Mouse (Mus musculus) lung, postnatal 0 days (tissue): Measurements from ENCODE around the gene Srgap2. TPM values are rescaled to one million over a fixed set of nuclear protein-coding genes. Genes with fewer than 3 reads are reported as not detected.

ENCODE experiments used
- ATAC-seq: fragments of 200-750 bp; cut with Nextera tagmentation; 2 replicates; pipeline ENCODE4 v1.8.0; 2017; ENCODE audit warnings: moderate library complexity
- DNase-seq: peaks from one replicate; pipeline ENCODE4 v3.0.0-alpha.2; 2016; ENCODE audit warnings: low spot score
- H3K27ac ChIP-seq: fragments of 300-500 bp; sonication (generic); 2 replicates; pipeline ENCODE4 v1.5.1; 2014; ENCODE audit warnings: antibody characterized with exemption, mild to moderate bottlenecking, low read length, mixed read lengths
- H3K27me3 ChIP-seq: fragments of 300-500 bp; sonication (generic); replicated peaks from 2 replicates; pipeline ENCODE4 v1.6.1; 2014; ENCODE audit warnings: low read length, mixed read lengths; ENCODE audit not compliant: insufficient read depth
- H3K36me3 ChIP-seq: fragments of 300-500 bp; sonication (generic); 2 replicates; pipeline ENCODE4 v1.6.1; 2014; ENCODE audit warnings: low read length, mixed read lengths; ENCODE audit not compliant: insufficient read depth
- H3K4me1 ChIP-seq: fragments of 300-500 bp; sonication (generic); 2 replicates; pipeline ENCODE4 v1.6.1; 2014; ENCODE audit warnings: antibody characterized with exemption, low read depth, low read length, mixed read lengths; ENCODE audit not compliant: insufficient read depth
- H3K4me2 ChIP-seq: fragments of 300-500 bp; sonication (generic); replicated peaks from 2 replicates; pipeline ENCODE4 v1.6.1; 2014; ENCODE audit warnings: low read depth, mild to moderate bottlenecking, low read length, moderate library complexity, mixed read lengths
- H3K4me3 ChIP-seq: fragments of 300-500 bp; sonication (generic); 2 replicates; pipeline ENCODE4 v1.5.1; 2014; ENCODE audit warnings: low read depth, low read length
- H3K9ac ChIP-seq: fragments of 300-500 bp; sonication (generic); replicated peaks from 2 replicates; pipeline ENCODE4 v1.6.1; 2014; ENCODE audit warnings: low read depth, mild to moderate bottlenecking
- H3K9me3 ChIP-seq: fragments of 300-500 bp; sonication (generic); 2 replicates; pipeline ENCODE4 v1.6.1; 2016; ENCODE audit warnings: low read length, mixed read lengths
- CTCF ChIP-seq: IDR thresholded peaks from 2 replicates; pipeline ENCODE4 v1.5.1; 2016; ENCODE audit warnings: antibody characterized with exemption, mild to moderate bottlenecking
- EP300 ChIP-seq: IDR thresholded peaks from 2 replicates; pipeline ENCODE4 v1.6.1; 2016; ENCODE audit warnings: antibody characterized with exemption, mild to moderate bottlenecking, control low read depth
- WGBS: fragments of 180-500 bp; shearing (Covaris S2); extraction: QIAGEN DNeasy Blood & Tissue Kit; methylation state at CpG from one replicate; pipeline ENCODE4 v1.1.7; 2014; 5-methylcytosine and 5-hydroxymethylcytosine counted together
- polyA plus RNA-seq: library from polyadenylated mRNA; unstranded; fragments of >200 nt; fragmentation: Nextera tagmentation; extraction: Ambion mirVana; gene quantifications from 2 replicates; pipeline ENCODE4 v1.2.1, GENCODE M21; 2015

Gene Srgap2
- polyA plus RNA-seq, 1 experiment from 2014 or later, result 9.5 TPM

- Histone ChIP-seq H3K27ac (no peak overlapping the region), H3K36me3 (no peaks in the 10 kb centered on the region), H3K4me1 (no peaks in the 10 kb centered on the region), H3K27me3 (no peaks in the 10 kb centered on the region), H3K4me2 (no peak overlapping the region), H3K9me3 (no peaks in the 10 kb centered on the region), H3K4me3 (no peak overlapping the region), H3K9ac (no peak overlapping the region)
- no peak for TF ChIP-seq EP300
- no peak for TF ChIP-seq CTCF
- WGBS, result 79% methylated on average over 7 of the region's 7 CpGs
- DNase-seq, result no peak
- ATAC-seq, result no peak
Observed at GRCm38 (mm10) chr1:131543886-131544565, 16.9 kb upstream of the Srgap2 start.

- Histone ChIP-seq H3K4me3 (no peak overlapping the region), H3K36me3 (no peaks in the 10 kb centered on the region), H3K9ac (no peak overlapping the region), H3K27me3 (no peaks in the 10 kb centered on the region), H3K4me2 (no peak overlapping the region), H3K9me3 (no peaks in the 10 kb centered on the region), H3K27ac (no peak overlapping the region), H3K4me1 (no peaks in the 10 kb centered on the region)
- 88% methylated on average over 5 of the region's 5 CpGs for WGBS
- DNase-seq, result no peak
- ATAC-seq, result no peak
- TF ChIP-seq EP300, result no peak
- TF ChIP-seq CTCF, result no peak
Observed at GRCm38 (mm10) chr1:131541903-131542302, 14.8 kb upstream of the Srgap2 start.

GRCm38 (mm10) chr1:131541431-131541830 lies 14.3 kb upstream of the Srgap2 start:
- no peak overlapping the region for H3K9ac ChIP-seq
- ATAC-seq (no peak), DNase-seq (no peak)
- WGBS, result 39% methylated on average over 3 of the region's 3 CpGs
- H3K9me3 ChIP-seq, result no peaks in the 10 kb centered on the region
- no peak for TF ChIP-seq CTCF
- TF ChIP-seq EP300, result no peak
- H3K4me1 ChIP-seq, result no peaks in the 10 kb centered on the region
- H3K36me3 ChIP-seq, result no peaks in the 10 kb centered on the region
- H3K27me3 ChIP-seq, result no peaks in the 10 kb centered on the region
- no peak overlapping the region for H3K27ac ChIP-seq
- no peak overlapping the region for H3K4me2 ChIP-seq
- no peak overlapping the region for H3K4me3 ChIP-seq

- H3K9ac ChIP-seq, result no peak overlapping the region
- no peaks in the 10 kb centered on the region for H3K4me1 ChIP-seq
- H3K4me3 ChIP-seq, result no peak overlapping the region
- WGBS, result 79% methylated on average over 5 of the region's 5 CpGs
- H3K27ac ChIP-seq, result no peak overlapping the region
- no peak for ATAC-seq
- no peak overlapping the region for H3K4me2 ChIP-seq
- H3K9me3 ChIP-seq, result no peaks in the 10 kb centered on the region
- DNase-seq, result no peak
- no peaks in the 10 kb centered on the region for H3K27me3 ChIP-seq
- no peak for TF ChIP-seq EP300
- TF ChIP-seq CTCF, result no peak
- no peaks in the 10 kb centered on the region for H3K36me3 ChIP-seq
Observed at GRCm38 (mm10) chr1:131540795-131541194, 13.6 kb upstream of the Srgap2 start.

GRCm38 (mm10) chr1:131539771-131540170 lies 12.6 kb upstream of the Srgap2 start:
- no peaks in the 10 kb centered on the region for H3K4me1 ChIP-seq
- H3K27me3 ChIP-seq, result no peaks in the 10 kb centered on the region
- DNase-seq (no peak), ATAC-seq (no peak)
- 90% methylated on average over 4 of the region's 4 CpGs for WGBS
- no peak overlapping the region for H3K4me2 ChIP-seq
- H3K4me3 ChIP-seq, result no peak overlapping the region
- H3K27ac ChIP-seq, result no peak overlapping the region
- TF ChIP-seq EP300, result no peak
- no peak for TF ChIP-seq CTCF
- H3K9me3 ChIP-seq, result no peaks in the 10 kb centered on the region
- H3K36me3 ChIP-seq, result no peaks in the 10 kb centered on the region
- H3K9ac ChIP-seq, result no peak overlapping the region

- WGBS, result 0% methylated on average over 9 of the region's 9 CpGs
- TF ChIP-seq EP300 (no peak), CTCF (no peak)
- no peaks in the 10 kb centered on the region for H3K36me3 ChIP-seq
- peak overlapping the region; percentile 76 for H3K4me3 ChIP-seq
- ATAC-seq (no peak), DNase-seq (peak; percentile 26)
- no peaks in the 10 kb centered on the region for H3K9me3 ChIP-seq
- H3K4me2 ChIP-seq, result peak overlapping the region; percentile 87
- H3K9ac ChIP-seq, result peak overlapping the region; percentile 27
- H3K27ac ChIP-seq, result peak overlapping the region; percentile 58
- no peaks in the 10 kb centered on the region for H3K27me3 ChIP-seq
- peaks cover 19% of the 10 kb centered on the region for H3K4me1 ChIP-seq
Observed at GRCm38 (mm10) chr1:131528561-131529166, 1.5 kb upstream of the Srgap2 start.
